Mouse (Mus musculus): ENCODE data around the gene Erich6.

The Erich6 gene

GRCm38 (mm10) chr3:58646180-58646579, 9.2 kb upstream of the Erich6 start:
- WGBS: 94% methylated on average over 4 of the region's 4 CpGs

- WGBS: 55% methylated on average over 2 of the region's 2 CpGs
Observed at GRCm38 (mm10) chr3:58631693-58632092, 5.3 kb downstream of the Erich6 start.

DNA sequence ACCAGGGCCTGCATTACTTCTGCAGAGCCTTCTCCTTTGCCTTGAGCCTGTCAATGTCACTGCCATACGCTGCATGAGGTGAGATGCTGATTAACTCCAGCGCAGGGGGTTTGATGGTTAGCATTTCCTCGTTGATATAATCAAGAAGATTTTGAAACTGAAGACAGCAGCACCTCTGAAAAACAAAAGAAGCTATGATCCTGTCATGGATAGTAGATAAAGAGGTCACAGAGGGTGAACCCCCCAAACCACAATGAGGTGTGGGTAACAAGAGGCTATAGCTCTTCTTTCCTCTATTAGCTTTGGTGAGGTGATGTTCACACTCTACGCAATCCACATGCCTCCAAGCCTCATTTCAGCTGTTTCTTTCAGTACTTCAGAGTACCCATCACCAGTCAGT, 12.0 kb downstream of the Erich6 start:
- 95% methylated on average over 4 of the region's 4 CpGs for WGBS

DNA sequence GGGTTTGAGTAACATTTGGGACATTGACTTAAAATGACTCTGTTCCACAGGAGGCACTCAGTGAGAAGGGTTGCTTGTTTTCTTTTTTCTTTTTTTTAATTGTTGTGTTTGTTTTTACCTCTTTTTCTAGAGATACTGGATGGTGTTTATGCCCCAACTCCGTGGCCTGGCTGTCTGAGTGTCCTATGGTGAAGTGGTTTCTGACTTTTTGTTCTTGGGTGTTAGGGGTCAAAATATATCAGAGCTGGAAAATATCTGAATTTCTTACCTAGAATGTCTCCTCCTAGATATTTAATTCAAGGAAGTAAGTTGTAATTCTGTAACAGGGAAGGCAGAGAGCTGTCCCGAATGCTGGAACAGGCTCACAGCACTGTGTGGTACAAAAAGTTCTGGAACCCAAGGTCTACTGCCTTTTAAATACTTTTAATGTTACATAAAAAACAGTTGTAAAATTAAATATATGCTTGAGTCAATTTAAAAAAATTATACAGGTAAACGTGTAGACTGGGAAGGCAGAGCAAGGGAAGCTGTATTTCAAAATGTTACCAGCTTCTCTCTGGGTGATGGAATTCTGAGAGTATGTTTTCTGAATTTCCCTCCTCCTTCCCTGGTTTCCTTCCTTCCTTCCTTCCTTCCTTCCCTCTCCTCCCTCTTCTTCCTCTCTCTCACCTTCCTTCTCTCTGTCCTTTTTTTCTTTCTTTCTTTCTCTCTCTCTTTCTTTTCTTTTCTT, 14.2 kb downstream of the Erich6 start:
- WGBS: 83% methylated on average over 3 of the region's 3 CpGs

DNA sequence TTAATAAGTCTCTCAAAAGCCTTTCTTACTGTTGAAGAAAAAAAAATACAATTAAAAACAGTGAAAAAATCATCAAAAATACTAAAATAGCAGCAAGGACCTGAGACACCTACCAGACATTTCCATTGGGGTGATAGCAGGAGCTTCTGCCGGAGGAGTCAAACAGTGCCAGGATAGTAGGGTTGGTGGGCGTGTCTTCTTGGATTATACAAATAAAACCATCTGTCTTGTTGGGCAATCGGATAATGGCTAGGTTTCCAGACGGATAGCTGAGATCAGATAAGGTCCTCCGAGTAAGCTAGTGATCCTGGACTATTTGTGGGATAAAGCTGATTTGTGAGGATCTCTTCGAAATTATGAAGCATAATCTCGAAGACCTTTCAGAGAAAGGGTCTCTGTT, 15.9 kb downstream of the Erich6 start:
- 92% methylated on average over 7 of the region's 7 CpGs for WGBS

GRCm38 (mm10) chr3:58609985-58610384, 27.0 kb downstream of the Erich6 start:
- WGBS: 78% methylated on average over 5 of the region's 5 CpGs

GRCm38 (mm10) chr3:58608506-58608905, 28.5 kb downstream of the Erich6 start:
- WGBS: 52% methylated on average over 4 of the region's 4 CpGs

- WGBS: 56% methylated on average over 5 of the region's 5 CpGs
Observed at GRCm38 (mm10) chr3:58593623-58594022, 43.4 kb downstream of the Erich6 start.

GRCm38 (mm10) chr3:58592666-58593065, 44.3 kb downstream of the Erich6 start:
- WGBS: 73% methylated on average over 7 of the region's 7 CpGs

DNA sequence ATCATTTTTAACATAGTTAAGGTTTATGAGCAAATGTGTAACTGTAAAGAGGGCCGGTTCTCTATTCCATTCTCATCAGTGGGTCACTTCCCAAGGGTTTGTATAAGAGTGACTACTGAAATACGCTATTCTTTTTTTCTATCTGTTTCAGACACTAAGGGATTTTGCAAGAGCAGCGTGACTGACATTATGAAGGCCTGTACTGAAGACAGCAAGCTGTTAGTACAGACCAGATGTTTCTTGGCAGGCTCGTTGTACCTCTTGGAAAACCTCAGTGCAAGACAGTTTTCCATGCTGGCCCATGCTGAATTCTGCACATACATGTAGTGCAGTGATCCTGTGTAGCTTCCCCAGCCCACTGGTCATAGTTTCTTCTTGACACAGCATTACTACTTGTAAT, 46.5 kb downstream of the Erich6 start:
- 79% methylated on average over 4 of the region's 4 CpGs for WGBS

GRCm38 (mm10) chr3:58582788-58583426, 54.1 kb downstream of the Erich6 start:
- WGBS: 81% methylated on average over 5 of the region's 5 CpGs

- WGBS: 75% methylated on average over 5 of the region's 5 CpGs
Observed at GRCm38 (mm10) chr3:58582297-58582696, 54.7 kb downstream of the Erich6 start.

GRCm38 (mm10) chr3:58581530-58581929, 55.5 kb downstream of the Erich6 start:
- 87% methylated on average over 4 of the region's 4 CpGs for WGBS

GRCm38 (mm10) chr3:58577506-58578050, 59.4 kb downstream of the Erich6 start:
- 6% methylated on average over 8 of the region's 8 CpGs for WGBS

GRCm38 (mm10) chr3:58577067-58577503, 59.9 kb downstream of the Erich6 start:
- WGBS: under 1% methylated on average over 36 of the region's 36 CpGs

DNA sequence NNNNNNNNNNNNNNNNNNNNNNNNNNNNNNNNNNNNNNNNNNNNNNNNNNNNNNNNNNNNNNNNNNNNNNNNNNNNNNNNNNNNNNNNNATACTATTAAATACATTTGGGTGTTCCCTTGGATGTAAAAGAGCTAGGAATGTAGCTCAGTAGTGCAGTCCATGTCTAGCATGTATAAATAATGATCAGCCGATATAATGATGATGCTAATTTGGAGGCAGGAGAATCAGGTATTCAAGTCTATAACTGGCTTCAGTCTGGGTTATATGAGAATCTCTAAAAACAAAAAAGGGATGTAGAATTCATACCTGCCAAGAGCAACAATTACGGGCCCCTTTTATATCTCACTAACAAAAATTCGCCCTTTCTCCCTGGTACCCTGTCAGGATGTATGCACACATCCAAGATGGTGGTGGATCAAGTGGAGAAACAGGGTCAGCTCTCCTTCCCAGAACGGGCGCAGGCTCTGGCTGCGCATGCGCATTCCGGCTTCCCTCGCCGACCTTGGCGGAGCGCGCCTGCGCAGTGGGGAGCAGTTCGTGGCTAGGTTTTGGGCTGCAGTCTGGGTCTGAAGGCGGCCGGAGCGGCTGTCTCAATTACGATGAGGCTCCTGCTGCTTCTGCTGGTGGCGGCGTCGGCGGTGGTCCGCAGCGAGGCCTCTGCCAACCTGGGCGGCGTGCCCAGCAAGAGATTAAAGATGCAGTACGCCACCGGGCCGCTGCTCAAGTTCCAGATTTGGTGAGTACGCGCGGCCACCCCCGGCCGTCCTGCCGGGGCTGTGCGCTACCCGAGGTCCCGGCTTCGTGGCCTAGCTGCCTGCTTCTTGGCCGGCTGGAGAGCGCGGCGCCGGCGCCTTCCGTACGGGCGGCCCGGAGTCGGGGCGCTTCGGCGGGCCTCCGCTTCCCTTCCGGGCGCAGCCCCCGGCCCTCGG, 60.6 kb downstream of the Erich6 start, which contains the start of gene Selenot:
TSS of gene Selenot (plus strand) at position 500 of the 930 bp plus-strand sequence.
- under 1% methylated on average over 59 of the region's 59 CpGs for WGBS

DNA sequence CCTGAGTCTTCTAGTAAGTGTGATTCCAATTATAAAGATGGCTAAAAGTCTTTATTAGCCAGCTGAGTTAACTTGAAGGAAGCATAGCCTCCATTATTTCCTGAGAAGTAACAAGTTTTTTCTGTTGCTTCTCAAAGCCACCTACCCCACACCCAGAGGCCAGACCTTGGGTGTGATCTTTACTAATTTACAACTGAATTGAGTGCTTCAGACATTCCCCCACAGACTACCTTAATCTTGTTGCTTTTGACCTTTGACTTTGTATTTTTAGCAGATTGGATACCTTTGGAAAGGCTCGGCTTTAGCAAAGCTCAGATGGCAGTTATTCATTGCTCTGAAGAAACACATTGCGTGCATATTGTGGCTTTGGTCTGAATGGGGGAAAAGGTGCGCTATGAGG, 66.2 kb downstream of the Erich6 start:
- WGBS: 98% methylated on average over 3 of the region's 3 CpGs

Data from cerebral cortex, adult 2 months (tissue).